Mouse (Mus musculus) T-helper 17 cell (primary cell): ENCODE measurements around the gene Igsf21.

Experiments
- in situ Hi-C, 2 experiments: fragments of 300-600 bp; cut with MboI, MseI; formaldehyde crosslinking; loops; 1 replicate in 1 of 2; 2 replicates in 1 of 2; pipeline ENCODE4 v1.15.1; 2025; ENCODE audit warnings: high pct_unique_total_duplicates in 2 of 2

The Igsf21 gene

GRCm38 (mm10) chr4:140202196-140202595 lies 44.4 kb downstream of the Igsf21 start:
- in situ Hi-C loops = no loop called here

GRCm38 (mm10) chr4:140200296-140200695 lies 46.3 kb downstream of the Igsf21 start:
- in situ Hi-C loops = no loop called here

- in situ Hi-C loops = loop anchor here in 1 of 2 experiments (5.0 kb wide), 1 partner anchor 1149 kb away; no protein-coding TSS in a partner anchor
Observed at GRCm38 (mm10) chr4:140196717-140197116, 49.9 kb downstream of the Igsf21 start.

- in situ Hi-C loops = no loop called here
Observed at GRCm38 (mm10) chr4:140192276-140193002, 54.1 kb downstream of the Igsf21 start.

- in situ Hi-C loops = no loop called here
Observed at GRCm38 (mm10) chr4:140189601-140190000, 57.0 kb downstream of the Igsf21 start.

- in situ Hi-C loops = no loop called here
Observed at GRCm38 (mm10) chr4:140188626-140189025, 58.0 kb downstream of the Igsf21 start.

GRCm38 (mm10) chr4:140187404-140188145 lies 59.0 kb downstream of the Igsf21 start:
- in situ Hi-C loops = no loop called here

GRCm38 (mm10) chr4:140179576-140179975 lies 67.0 kb downstream of the Igsf21 start:
- in situ Hi-C loops = no loop called here

GRCm38 (mm10) chr4:140177055-140177454 lies 69.5 kb downstream of the Igsf21 start:
- in situ Hi-C loops = no loop called here

- in situ Hi-C loops = no loop called here
Observed at GRCm38 (mm10) chr4:140173746-140174399, 72.7 kb downstream of the Igsf21 start.

- in situ Hi-C loops = no loop called here
Observed at GRCm38 (mm10) chr4:140173084-140173483, 73.5 kb downstream of the Igsf21 start.

GRCm38 (mm10) chr4:140171917-140172316 lies 74.7 kb downstream of the Igsf21 start:
- in situ Hi-C loops = no loop called here

- in situ Hi-C loops = no loop called here
Observed at GRCm38 (mm10) chr4:140171189-140171588, 75.4 kb downstream of the Igsf21 start.

GRCm38 (mm10) chr4:140165851-140166250 lies 80.7 kb downstream of the Igsf21 start:
- in situ Hi-C loops = no loop called here

GRCm38 (mm10) chr4:140164662-140165061 lies 81.9 kb downstream of the Igsf21 start:
- in situ Hi-C loops = no loop called here

- in situ Hi-C loops = no loop called here
Observed at GRCm38 (mm10) chr4:140159617-140160016, 87.0 kb downstream of the Igsf21 start.

GRCm38 (mm10) chr4:140154899-140155463 lies 91.6 kb downstream of the Igsf21 start:
- in situ Hi-C loops = no loop called here

- in situ Hi-C loops = no loop called here
Observed at GRCm38 (mm10) chr4:140154484-140154883, 92.1 kb downstream of the Igsf21 start.

- in situ Hi-C loops = no loop called here
Observed at GRCm38 (mm10) chr4:140153711-140154114, 92.9 kb downstream of the Igsf21 start.

GRCm38 (mm10) chr4:140153101-140153500 lies 93.5 kb downstream of the Igsf21 start:
- in situ Hi-C loops = no loop called here

- in situ Hi-C loops = no loop called here
Observed at GRCm38 (mm10) chr4:140149706-140150105, 96.9 kb downstream of the Igsf21 start.
